Mouse (Mus musculus): ENCODE data around the gene Chpf. TPM values are rescaled to one million over a fixed set of nuclear protein-coding genes. Genes with fewer than 3 reads are reported as not detected.

Gene Chpf
- polyA plus RNA-seq (2015; fragmentation: Nextera tagmentation; extraction: Ambion mirVana): 16.9 and 18.6 TPM in 2 replicates

GRCm38 (mm10) chr1:75478916-75479634, at the start of gene Chpf, which contains the start of gene Tmem198:
Chpf (minus strand) TSS chr1:75479307.
Tmem198 (plus strand) TSS chr1:75479532.
- WGBS: under 1% methylated on average over 48 of the region's 76 CpGs
- H3K36me3 ChIP-seq (ENCODE audit: poor library complexity, severe bottlenecking): peaks cover 47% of the 10 kb centered on the region

DNA sequence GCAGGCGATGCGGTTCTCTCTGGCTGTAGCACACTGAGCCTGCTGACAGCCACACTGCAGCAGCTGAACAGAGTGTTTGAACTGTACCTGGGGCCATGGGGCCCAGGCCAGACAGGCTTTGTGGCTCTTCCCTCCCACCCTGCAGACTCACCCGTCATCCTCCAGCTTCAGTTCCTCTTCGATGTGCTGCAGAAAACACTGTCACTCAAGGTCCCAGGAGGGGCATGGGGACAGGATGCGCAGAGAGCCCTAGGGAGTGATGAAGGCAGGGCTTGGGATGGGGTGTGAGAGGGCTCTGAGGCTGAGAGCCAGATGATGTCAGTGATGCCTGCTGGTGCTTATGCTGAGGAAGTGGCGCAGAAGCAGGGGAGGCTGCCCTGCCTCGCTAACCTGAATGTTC, 45.6 kb upstream of the Chpf start:
- Histone ChIP-seq H3K27me3 (no peaks in the 10 kb centered on the region), H3K4me2 (no peak overlapping the region), H3K27ac (no peak overlapping the region), H3K36me3 (ENCODE audit: poor library complexity, severe bottlenecking) (peaks cover 29% of the 10 kb centered on the region), H3K4me1 (peaks cover 8% of the 10 kb centered on the region; the same call in 1 of the 2 replicates), H3K9ac (no peak overlapping the region), H3K9me3 (replicated peaks) (no peaks in the 10 kb centered on the region), H3K4me3 (no peak overlapping the region)
- WGBS: 92% methylated on average over 7 of the region's 7 CpGs
- ATAC-seq: no peak

More at GRCm38 (mm10) chr1:75478916-75479634, at the start of gene Chpf, which contains the start of gene Tmem198:
- Histone ChIP-seq H3K27ac (peak within 1 kb of the TSS; percentile 85), H3K4me2 (peak within 1 kb of the TSS; percentile 90), H3K4me1 (peaks cover 37% of the 10 kb centered on the region), H3K9ac (peak within 1 kb of the TSS; percentile 87), H3K4me3 (peak within 1 kb of the TSS; percentile 87), H3K9me3 (replicated peaks) (no peaks in the 10 kb centered on the region), H3K27me3 (peaks cover 19% of the 10 kb centered on the region)
- peak; percentile 91 for ATAC-seq

- WGBS: under 1% methylated on average over 46 of the region's 46 CpGs
- Histone ChIP-seq H3K4me3 (peak within 1 kb of the TSS; percentile 54), H3K27ac (peak within 1 kb of the TSS; percentile 77), H3K27me3 (no peaks in the 10 kb centered on the region), H3K9ac (peak within 1 kb of the TSS; percentile 55), H3K9me3 (replicated peaks) (no peaks in the 10 kb centered on the region), H3K4me2 (peak within 1 kb of the TSS; percentile 69), H3K36me3 (ENCODE audit: poor library complexity, severe bottlenecking) (peaks cover 10% of the 10 kb centered on the region), H3K4me1 (peaks cover 8% of the 10 kb centered on the region; the same call in 1 of the 2 replicates)
- peak; percentile 98 for ATAC-seq
Observed at GRCm38 (mm10) chr1:75521321-75522031, 42.4 kb upstream of the Chpf start, which contains the start of gene Stk11ip. Stk11ip (plus strand) TSS chr1:75521529.

- no peaks in the 10 kb centered on the region for H3K27me3 ChIP-seq
- H3K4me1 ChIP-seq: peaks cover 8% of the 10 kb centered on the region; the same call in 1 of the 2 replicates
- H3K4me2 ChIP-seq: no peak overlapping the region
- H3K27ac ChIP-seq: no peak overlapping the region
- H3K9ac ChIP-seq: no peak overlapping the region
- no peak for ATAC-seq
- 65% methylated on average over 5 of the region's 5 CpGs for WGBS
- H3K36me3 ChIP-seq (ENCODE audit: poor library complexity, severe bottlenecking): no peaks in the 10 kb centered on the region
- H3K9me3 ChIP-seq (replicated peaks): no peaks in the 10 kb centered on the region
- no peak overlapping the region for H3K4me3 ChIP-seq
Observed at GRCm38 (mm10) chr1:75519576-75519975, 40.5 kb upstream of the Chpf start.

- Histone ChIP-seq H3K27ac (no peak overlapping the region), H3K9ac (no peak overlapping the region), H3K4me1 (peaks cover 8% of the 10 kb centered on the region; the same call in 1 of the 2 replicates), H3K4me2 (no peak overlapping the region), H3K4me3 (no peak overlapping the region), H3K27me3 (no peaks in the 10 kb centered on the region), H3K9me3 (replicated peaks) (no peaks in the 10 kb centered on the region), H3K36me3 (ENCODE audit: poor library complexity, severe bottlenecking) (no peaks in the 10 kb centered on the region)
- ATAC-seq: no peak
- 91% methylated on average over 4 of the region's 4 CpGs for WGBS
Observed at GRCm38 (mm10) chr1:75518427-75518826, 39.3 kb upstream of the Chpf start.

GRCm38 (mm10) chr1:75517984-75518383, 38.9 kb upstream of the Chpf start:
- 68% methylated on average over 4 of the region's 4 CpGs for WGBS
- ATAC-seq: no peak
- Histone ChIP-seq H3K27me3 (no peaks in the 10 kb centered on the region), H3K9me3 (replicated peaks) (no peaks in the 10 kb centered on the region), H3K4me1 (peaks cover 8% of the 10 kb centered on the region; the same call in 1 of the 2 replicates), H3K4me2 (no peak overlapping the region), H3K27ac (no peak overlapping the region), H3K4me3 (no peak overlapping the region), H3K36me3 (ENCODE audit: poor library complexity, severe bottlenecking) (no peaks in the 10 kb centered on the region), H3K9ac (no peak overlapping the region)

DNA sequence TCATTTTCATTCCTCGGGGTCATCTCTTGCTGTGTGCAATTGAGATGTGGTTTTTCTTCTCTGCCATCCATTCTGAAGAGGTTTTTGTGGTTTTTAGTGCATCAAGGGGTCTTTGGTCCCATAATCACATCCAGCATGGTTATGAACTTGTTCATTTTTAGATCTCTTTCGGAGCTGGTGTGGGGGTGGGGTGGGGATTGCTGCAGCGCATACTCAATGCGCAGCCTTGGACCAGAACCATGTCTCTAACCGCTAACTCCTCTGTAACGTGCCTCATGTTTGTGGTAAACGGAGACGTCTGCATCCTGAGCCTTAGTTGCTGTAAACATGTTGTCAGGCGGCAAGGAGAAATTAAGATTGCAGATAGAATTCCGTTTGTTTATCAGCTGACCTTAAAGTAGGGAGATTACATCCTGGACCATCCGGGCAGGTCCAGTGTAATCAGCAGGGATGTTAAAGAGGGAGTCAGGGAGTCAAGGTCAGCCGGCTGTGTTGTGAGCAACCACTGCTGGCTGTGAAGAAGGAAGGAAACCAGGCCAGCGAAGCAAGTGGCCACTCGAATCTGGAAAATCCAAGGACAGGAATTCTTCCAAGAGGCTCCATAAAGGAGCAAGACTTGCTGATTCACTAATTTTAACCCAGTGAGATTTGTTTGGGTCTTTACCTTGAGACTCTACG, 37.7 kb upstream of the Chpf start:
- Histone ChIP-seq H3K4me2 (no peak overlapping the region), H3K9ac (no peak overlapping the region), H3K9me3 (replicated peaks) (no peaks in the 10 kb centered on the region), H3K4me3 (no peak overlapping the region), H3K4me1 (0 out of 2 replicates have a peak, but pooled peaks cover under 1% of the 10 kb centered on the region), H3K36me3 (ENCODE audit: poor library complexity, severe bottlenecking) (no peaks in the 10 kb centered on the region), H3K27ac (no peak overlapping the region), H3K27me3 (no peaks in the 10 kb centered on the region)
- WGBS: 83% methylated on average over 15 of the region's 15 CpGs
- ATAC-seq: no peak

DNA sequence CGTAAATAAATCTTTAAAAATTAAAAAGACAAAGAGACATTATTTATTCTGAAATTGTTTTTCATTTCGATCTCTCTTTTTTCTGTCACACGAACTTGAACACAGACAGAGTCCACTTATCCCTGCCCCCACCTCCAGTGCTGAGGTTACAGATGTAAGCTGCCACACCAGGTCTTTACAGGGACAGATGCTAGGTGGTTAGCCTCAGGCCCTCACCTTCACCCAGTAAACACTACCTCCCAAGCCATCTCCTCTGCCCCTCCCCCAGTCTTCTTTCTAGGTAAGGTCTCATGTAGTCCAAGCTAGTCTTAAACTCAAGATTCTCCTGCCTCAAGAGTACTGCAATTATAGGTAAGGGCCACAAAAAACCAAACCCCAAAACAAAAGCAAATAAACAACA, 33.4 kb upstream of the Chpf start:
- Histone ChIP-seq H3K9ac (no peak overlapping the region), H3K4me3 (no peak overlapping the region), H3K36me3 (ENCODE audit: poor library complexity, severe bottlenecking) (no peaks in the 10 kb centered on the region), H3K27me3 (peaks cover 7% of the 10 kb centered on the region), H3K9me3 (replicated peaks) (no peaks in the 10 kb centered on the region), H3K4me2 (no peak overlapping the region), H3K27ac (no peak overlapping the region), H3K4me1 (no peaks in the 10 kb centered on the region)
- ATAC-seq: no peak
- WGBS: 93% methylated on average over 3 of the region's 3 CpGs

DNA sequence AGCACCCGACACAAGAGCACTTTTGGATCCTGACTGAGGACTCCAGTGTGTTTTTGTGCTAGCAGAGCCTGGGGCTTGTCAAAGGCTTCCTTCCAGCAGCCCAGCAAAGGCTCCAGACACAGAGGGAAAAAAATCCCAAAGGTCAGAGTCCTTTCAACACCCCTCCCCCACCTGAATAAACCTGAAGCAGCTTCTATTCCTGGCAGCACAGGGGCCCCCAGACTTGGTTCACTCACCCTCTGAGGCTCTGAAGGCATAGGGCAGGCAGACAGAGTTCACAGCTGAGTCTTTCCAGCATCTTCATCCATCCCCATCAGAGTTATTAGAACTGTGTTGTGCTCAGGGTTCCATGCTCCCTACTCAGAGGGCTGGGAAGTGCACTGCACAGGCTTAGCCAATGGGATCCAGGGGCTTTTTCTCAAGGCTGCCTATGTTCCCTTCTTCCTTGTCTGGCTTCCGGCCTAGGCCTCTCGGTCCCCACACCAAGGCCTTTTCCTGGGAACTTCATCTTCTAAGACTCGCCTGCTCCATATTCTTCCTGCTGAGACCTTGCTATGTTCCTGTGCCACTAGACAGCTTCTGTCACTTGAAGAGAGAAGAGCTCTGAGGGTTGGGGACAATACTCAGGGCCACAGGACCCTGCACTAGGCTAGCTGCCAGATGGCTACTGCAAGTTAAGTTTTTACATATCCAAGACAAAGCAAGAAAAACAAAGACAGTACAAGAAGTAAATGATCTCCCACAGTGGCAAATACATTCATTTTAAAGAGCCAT, 32.5 kb upstream of the Chpf start:
- peaks cover 7% of the 10 kb centered on the region for H3K27me3 ChIP-seq
- peaks cover 6% of the 10 kb centered on the region for H3K4me1 ChIP-seq
- no peak overlapping the region for H3K4me3 ChIP-seq
- H3K4me2 ChIP-seq: no peak overlapping the region
- no peak for ATAC-seq
- no peak overlapping the region for H3K27ac ChIP-seq
- no peaks in the 10 kb centered on the region for H3K36me3 ChIP-seq (ENCODE audit: poor library complexity, severe bottlenecking)
- H3K9me3 ChIP-seq (replicated peaks): no peaks in the 10 kb centered on the region
- H3K9ac ChIP-seq: no peak overlapping the region
- 57% methylated on average over 4 of the region's 4 CpGs for WGBS

- no peaks in the 10 kb centered on the region for H3K9me3 ChIP-seq (replicated peaks)
- no peak overlapping the region for H3K9ac ChIP-seq
- H3K36me3 ChIP-seq (ENCODE audit: poor library complexity, severe bottlenecking): no peaks in the 10 kb centered on the region
- no peak for ATAC-seq
- H3K4me3 ChIP-seq: no peak overlapping the region
- WGBS: 70% methylated on average over 5 of the region's 5 CpGs
- no peak overlapping the region for H3K27ac ChIP-seq
- no peak overlapping the region for H3K4me2 ChIP-seq
- peaks cover 7% of the 10 kb centered on the region for H3K27me3 ChIP-seq
- peaks cover 12% of the 10 kb centered on the region for H3K4me1 ChIP-seq
Observed at GRCm38 (mm10) chr1:75510154-75510553, 31.0 kb upstream of the Chpf start.

DNA sequence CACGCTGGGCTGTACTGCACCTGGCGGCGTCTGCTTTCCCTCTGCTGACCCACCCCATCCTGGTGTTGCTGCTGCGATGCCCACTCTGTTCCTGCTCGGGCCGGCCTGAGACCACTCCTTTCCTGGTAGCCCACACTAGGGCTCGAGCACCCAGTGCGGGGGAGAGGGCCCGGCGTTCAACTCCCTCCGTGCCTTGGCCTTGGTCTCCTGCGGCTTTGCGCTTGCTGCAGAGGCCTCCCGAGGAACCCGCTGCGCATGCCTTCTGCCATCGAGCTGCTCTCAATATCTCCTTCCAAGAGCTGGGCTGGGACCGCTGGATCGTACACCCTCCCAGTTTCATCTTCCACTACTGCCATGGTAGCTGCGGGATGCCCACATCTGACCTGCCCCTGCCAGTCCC, 30.5 kb upstream of the Chpf start:
- Histone ChIP-seq H3K36me3 (ENCODE audit: poor library complexity, severe bottlenecking) (no peaks in the 10 kb centered on the region), H3K4me2 (no peak overlapping the region), H3K9ac (no peak overlapping the region), H3K27ac (no peak overlapping the region), H3K9me3 (replicated peaks) (no peaks in the 10 kb centered on the region), H3K27me3 (peaks cover 7% of the 10 kb centered on the region), H3K4me1 (peaks cover 18% of the 10 kb centered on the region), H3K4me3 (no peak overlapping the region)
- ATAC-seq: no peak
- 54% methylated on average over 20 of the region's 20 CpGs for WGBS

Data from forebrain, embryonic 13.5 days (tissue).